Mouse (Mus musculus) myocyte (in vitro differentiated cells): ENCODE measurements around the gene Csf1. TPM values are rescaled to one million over a fixed set of nuclear protein-coding genes. Genes with fewer than 3 reads are reported as not detected.

Source experiments
- H3K27me3 ChIP-seq: one replicate; pipeline ENCODE4 v1.6.1; 2011; ENCODE audit not compliant: control insufficient read depth, insufficient read depth, insufficient read length
- H3K36me3 ChIP-seq: one replicate; pipeline ENCODE4 v1.6.1; 2011; ENCODE audit not compliant: control insufficient read depth, insufficient read depth
- H3K4me2 ChIP-seq: one replicate; pipeline ENCODE4 v1.6.1; 2011; ENCODE audit warnings: low read depth, control low read depth
- H3K4me3 ChIP-seq: one replicate; pipeline ENCODE4 v1.5.1; 2011; ENCODE audit warnings: mild to moderate bottlenecking, control low read depth, moderate library complexity
- H3K79me2 ChIP-seq: one replicate; pipeline ENCODE4 v1.6.1; 2011; ENCODE audit not compliant: control insufficient read depth, insufficient read depth
- H3ac ChIP-seq: one replicate; pipeline ENCODE4 v1.6.1; 2011; ENCODE audit not compliant: control insufficient read depth, insufficient read length
- CEBPB ChIP-seq: IDR thresholded peaks from 2 replicates; pipeline ENCODE4 v1.6.1; 2011; ENCODE audit warnings: mild to moderate bottlenecking, moderate library complexity; ENCODE audit not compliant: poor library complexity, insufficient read depth, severe bottlenecking
- E2F4 ChIP-seq: IDR thresholded peaks from one replicate; pipeline ENCODE4 v1.6.1; 2011; ENCODE audit warnings: mild to moderate bottlenecking, control low read depth, moderate library complexity; ENCODE audit not compliant: insufficient read depth
- MAX ChIP-seq: IDR thresholded peaks from one replicate; pipeline ENCODE4 v1.6.1; 2011; ENCODE audit warnings: low read depth, mild to moderate bottlenecking, control low read depth
- MYOD1 ChIP-seq, 3 experiments: IDR thresholded peaks; one replicate each; pipeline ENCODE4 v1.6.1; 2011; ENCODE audit warnings: control low read depth in 2 of 3, low read depth in 2 of 3, mild to moderate bottlenecking in 2 of 3, moderate library complexity in 1 of 3; ENCODE audit not compliant: insufficient read length in 2 of 3, control insufficient read depth in 1 of 3
- MYOG ChIP-seq, 3 experiments: IDR thresholded peaks; one replicate each; pipeline ENCODE4 v1.6.1; 2011; ENCODE audit warnings: control low read depth in 2 of 3, low read depth in 2 of 3, mild to moderate bottlenecking in 2 of 3; ENCODE audit not compliant: insufficient read length in 2 of 3, control insufficient read depth in 1 of 3, insufficient read depth in 1 of 3
- POLR2A ChIP-seq: IDR thresholded peaks from one replicate; pipeline ENCODE4 v1.6.1; 2011; ENCODE audit warnings: low read depth, mild to moderate bottlenecking, control low read depth, moderate library complexity; ENCODE audit not compliant: insufficient read length
- POLR2AphosphoS2 ChIP-seq: IDR thresholded peaks from one replicate; pipeline ENCODE4 v1.6.1; 2011; ENCODE audit warnings: low read depth, control low read depth; ENCODE audit not compliant: insufficient read length
- REST ChIP-seq: IDR thresholded peaks from one replicate; pipeline ENCODE4 v1.6.1; 2011; ENCODE audit warnings: mild to moderate bottlenecking, control low read depth, moderate library complexity; ENCODE audit not compliant: insufficient read depth, insufficient read length
- SRF ChIP-seq: IDR thresholded peaks from one replicate; pipeline ENCODE4 v1.6.1; 2011; ENCODE audit warnings: low read depth; ENCODE audit not compliant: control insufficient read depth, insufficient read length
- TCF12 ChIP-seq: IDR thresholded peaks from one replicate; pipeline ENCODE4 v1.6.1; 2011; ENCODE audit warnings: mild to moderate bottlenecking, control low read depth; ENCODE audit not compliant: poor library complexity, insufficient read depth, severe bottlenecking
- TCF3 ChIP-seq: IDR thresholded peaks from one replicate; pipeline ENCODE4 v1.6.1; 2011; ENCODE audit warnings: low read depth, control low read depth; ENCODE audit not compliant: insufficient read length
- USF1 ChIP-seq: IDR thresholded peaks from one replicate; pipeline ENCODE4 v1.6.1; 2011; ENCODE audit warnings: low read depth, mild to moderate bottlenecking, control low read depth, moderate library complexity
- polyA plus RNA-seq: library from polyadenylated mRNA; unstranded; fragments of >200 nt; fragmentation: generic; extraction: Trizol; gene quantifications from one replicate; pipeline ENCODE4 v1.2.1, GENCODE M21; 2012; ENCODE audit warnings: missing spikeins

Csf1 gene
- 68.1 TPM for polyA plus RNA-seq

DNA sequence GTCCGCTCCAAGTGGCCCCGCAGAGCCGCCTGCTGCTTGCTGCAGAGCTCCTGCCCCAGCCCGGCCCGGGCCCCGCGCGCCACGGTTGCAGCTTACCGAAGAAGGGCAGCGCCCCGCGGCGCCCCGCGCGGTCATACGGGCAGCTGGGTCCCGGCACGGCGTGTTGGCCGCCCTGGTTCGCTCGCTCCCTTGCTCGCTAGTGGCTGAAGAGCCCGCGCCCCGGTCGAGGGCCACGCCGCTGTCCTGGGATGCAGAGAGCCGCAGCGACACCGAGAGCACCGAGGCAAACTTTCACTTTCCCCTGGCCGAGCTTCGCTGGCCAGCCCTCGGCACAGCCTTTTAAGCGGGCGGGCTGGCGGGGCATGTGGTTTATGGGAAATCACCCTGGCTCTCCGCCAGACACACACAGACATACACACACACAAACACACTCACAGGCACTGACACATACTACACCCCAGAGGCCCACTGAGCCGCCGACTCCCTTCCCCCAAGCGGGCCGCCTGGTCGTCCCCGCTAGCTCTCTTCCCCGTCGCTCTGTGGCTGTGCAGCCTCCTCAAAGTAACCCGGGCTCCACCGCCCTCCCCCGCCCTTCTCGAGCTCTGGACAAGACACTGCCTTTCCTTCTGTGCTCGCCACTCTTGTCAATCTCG lies at the start of gene Csf1:
Csf1 (minus strand) TSS at position 541 of the 653 bp plus-strand sequence.
- Histone ChIP-seq H3K27me3 (no peaks in the 10 kb centered on the region), H3ac (peak within 1 kb of the TSS; percentile 57), H3K79me2 (peaks cover 41% of the 10 kb centered on the region), H3K36me3 (peaks cover 9% of the 10 kb centered on the region), H3K4me3 (peak within 1 kb of the TSS; percentile 78), H3K4me2 (peak within 1 kb of the TSS; percentile 88)
- TF ChIP-seq REST (no peak), MYOG (IDR thresholded peaks at IDR 0.05; ENCODE audit: control insufficient read depth in 1 of 3, insufficient read depth in 1 of 3, insufficient read length in 2 of 3, low read depth in 2 of 3) (peak in 1 of 3 experiments; percentile 18), MYOD1 (IDR thresholded peaks at IDR 0.05; ENCODE audit: control insufficient read depth in 1 of 3, insufficient read length in 2 of 3, low read depth in 2 of 3) (peak in 1 of 3 experiments; percentile 1), SRF (peak; percentile 4), E2F4 (no peak), POLR2A (peak; percentile 93), POLR2AphosphoS2 (peak; percentile 92), USF1 (peak; percentile 72)

DNA sequence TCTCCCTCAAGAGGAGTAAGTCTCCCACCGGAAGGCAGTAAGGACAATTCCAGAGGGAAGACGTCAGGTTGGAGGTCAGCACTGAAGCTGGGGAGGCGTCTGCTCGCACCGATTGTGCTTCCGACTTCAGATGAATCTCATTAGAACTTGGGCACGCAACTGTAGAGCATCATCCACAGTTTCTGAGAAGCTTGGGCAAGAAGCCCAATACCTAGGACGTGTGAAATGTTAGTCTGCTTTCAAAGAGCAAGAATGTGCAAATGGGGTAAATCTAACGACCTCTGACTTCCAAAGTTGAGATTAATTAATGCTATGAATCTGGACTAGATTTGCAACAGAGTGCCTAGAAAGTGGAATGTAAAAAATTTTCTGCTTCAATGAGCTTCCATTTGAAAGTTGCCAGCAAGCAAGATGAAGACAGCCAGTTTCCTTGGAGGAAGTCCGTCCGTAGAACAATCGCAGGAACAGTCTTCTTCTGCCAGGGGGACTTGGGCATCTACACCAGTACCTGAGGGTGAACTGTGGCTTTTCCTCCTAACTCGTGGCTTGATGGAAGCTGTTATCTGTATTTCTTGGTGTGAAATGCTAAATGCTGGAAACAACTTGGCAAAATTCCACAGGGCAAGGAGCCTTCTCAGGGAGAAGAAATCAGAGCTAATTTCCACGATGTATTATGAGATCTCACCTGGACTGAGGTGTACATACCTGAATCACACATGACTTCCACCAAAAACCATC lies 47.9 kb upstream of the Csf1 start:
- TF ChIP-seq MYOG (IDR thresholded peaks at IDR 0.05; ENCODE audit: control insufficient read depth in 1 of 3, insufficient read depth in 1 of 3, insufficient read length in 2 of 3, low read depth in 2 of 3): no peak
- no peak for TF ChIP-seq REST
- no peak overlapping the region for H3K4me3 ChIP-seq

DNA sequence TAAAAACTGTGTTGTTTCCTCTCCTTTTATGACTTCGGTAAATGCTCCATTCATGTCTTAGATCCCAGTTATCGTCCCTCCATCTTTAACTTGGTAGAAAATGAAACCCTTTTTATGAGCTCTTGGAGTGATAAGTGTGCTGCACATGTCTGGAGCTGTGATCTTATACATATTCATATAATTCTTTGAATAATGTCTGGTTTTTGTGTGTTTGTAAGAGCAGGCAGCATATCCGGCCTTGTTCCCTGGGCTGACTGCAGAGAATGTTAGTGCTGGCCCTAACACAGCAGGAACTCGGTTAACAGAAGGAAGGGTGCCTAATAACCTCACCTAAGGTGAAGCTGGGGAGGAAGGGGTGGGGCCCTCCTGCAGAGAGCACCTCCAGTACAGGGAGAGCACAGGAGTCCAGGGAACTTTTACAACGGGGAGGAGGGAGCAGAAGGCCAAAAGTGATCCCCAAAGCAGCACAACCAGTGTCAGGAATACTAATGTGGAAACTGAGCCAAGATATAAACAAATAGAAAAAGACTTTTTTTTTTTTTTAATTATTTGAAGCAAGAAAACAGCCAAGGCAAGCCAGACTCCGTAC lies 47.2 kb upstream of the Csf1 start:
- no peak for TF ChIP-seq TCF3
- H3K36me3 ChIP-seq: no peaks in the 10 kb centered on the region
- H3ac ChIP-seq: no peak overlapping the region
- no peak overlapping the region for H3K4me2 ChIP-seq
- no peaks in the 10 kb centered on the region for H3K27me3 ChIP-seq
- H3K79me2 ChIP-seq: no peaks in the 10 kb centered on the region
- no peak overlapping the region for H3K4me3 ChIP-seq

More for the DNA sequence above, 47.9 kb upstream of the Csf1 start:
- H3K27me3 ChIP-seq: no peaks in the 10 kb centered on the region
- no peak overlapping the region for H3K4me2 ChIP-seq
- no peak overlapping the region for H3ac ChIP-seq
- H3K79me2 ChIP-seq: no peaks in the 10 kb centered on the region
- no peaks in the 10 kb centered on the region for H3K36me3 ChIP-seq

DNA sequence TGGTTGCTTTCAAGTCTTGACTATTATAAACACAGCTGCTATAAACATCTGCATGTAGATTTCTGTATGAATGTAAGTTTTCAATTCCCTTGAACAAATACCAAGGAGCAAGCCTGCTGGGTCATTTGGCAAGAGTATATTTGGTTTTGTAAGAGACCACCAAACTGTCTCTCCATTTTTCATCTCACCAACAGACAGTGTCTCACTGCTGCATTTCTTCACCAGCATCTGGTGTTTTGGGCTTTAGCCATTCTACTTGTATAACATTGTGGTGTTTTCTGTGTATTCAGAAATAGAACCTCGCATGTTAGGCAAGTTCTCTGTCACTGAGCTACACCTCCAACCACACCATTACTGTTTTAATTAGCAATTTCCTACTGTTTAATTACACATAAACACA lies 46.6 kb upstream of the Csf1 start:
- H3ac ChIP-seq: no peak overlapping the region
- H3K79me2 ChIP-seq: no peaks in the 10 kb centered on the region
- no peaks in the 10 kb centered on the region for H3K36me3 ChIP-seq
- TF ChIP-seq MYOD1 (IDR thresholded peaks at IDR 0.05; ENCODE audit: control insufficient read depth in 1 of 3, insufficient read length in 2 of 3, low read depth in 2 of 3) (no peak), TCF12 (no peak), E2F4 (no peak), REST (no peak), CEBPB (no peak), POLR2AphosphoS2 (no peak), USF1 (no peak), POLR2A (no peak), TCF3 (no peak), MYOG (IDR thresholded peaks at IDR 0.05; ENCODE audit: control insufficient read depth in 1 of 3, insufficient read depth in 1 of 3, insufficient read length in 2 of 3, low read depth in 2 of 3) (no peak), SRF (no peak), MAX (no peak)
- H3K4me2 ChIP-seq: no peak overlapping the region
- no peak overlapping the region for H3K4me3 ChIP-seq
- H3K27me3 ChIP-seq: no peaks in the 10 kb centered on the region

DNA sequence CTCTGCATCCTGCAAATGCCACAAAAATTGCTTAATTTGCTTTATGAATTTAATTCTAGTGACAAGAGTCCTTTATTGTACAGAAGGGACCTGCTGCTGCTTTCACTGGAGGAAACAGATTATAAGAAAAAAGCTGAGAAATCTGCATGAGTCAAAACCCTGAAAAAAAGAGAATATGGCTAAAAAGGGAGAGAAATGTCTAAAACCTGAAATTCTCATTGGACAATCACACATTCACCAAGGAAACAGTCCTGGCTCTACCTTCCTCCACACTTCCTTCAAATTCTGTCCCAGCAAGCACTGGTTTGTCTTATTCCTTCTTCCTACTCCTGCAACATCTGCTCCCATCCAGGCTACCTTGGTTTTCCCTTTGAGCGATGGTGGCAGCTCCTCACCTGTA lies 44.5 kb upstream of the Csf1 start:
- Histone ChIP-seq H3K4me2 (no peak overlapping the region), H3K27me3 (no peaks in the 10 kb centered on the region), H3K36me3 (no peaks in the 10 kb centered on the region), H3K4me3 (no peak overlapping the region), H3ac (no peak overlapping the region), H3K79me2 (no peaks in the 10 kb centered on the region)
- TF ChIP-seq SRF (no peak), MYOG (IDR thresholded peaks at IDR 0.05; ENCODE audit: control insufficient read depth in 1 of 3, insufficient read depth in 1 of 3, insufficient read length in 2 of 3, low read depth in 2 of 3) (no peak), CEBPB (no peak), E2F4 (no peak), TCF3 (no peak), REST (no peak), MAX (no peak), POLR2AphosphoS2 (no peak), USF1 (no peak), TCF12 (no peak), MYOD1 (IDR thresholded peaks at IDR 0.05; ENCODE audit: control insufficient read depth in 1 of 3, insufficient read length in 2 of 3, low read depth in 2 of 3) (no peak), POLR2A (no peak)
